Mouse (Mus musculus): ENCODE results near the gene Vmn1r229. TPM values are rescaled to one million over a fixed set of nuclear protein-coding genes. Genes with fewer than 3 reads are reported as not detected.

Vmn1r229 gene
- total RNA-seq (2015) (not detected in 2 replicates), total RNA-seq (2017) (not detected in 2 replicates)

GRCm38 (mm10) chr17:20811255-20811654, at the start of gene Vmn1r229:
TSS of gene Vmn1r229 (plus strand) at chr17:20811555.
- no peak for ATAC-seq (replicated peaks; ENCODE audit: poor library complexity)

GRCm38 (mm10) chr17:20786057-20786456, 25.3 kb upstream of the Vmn1r229 start, which contains the start of gene Vmn1r228:
TSS of gene Vmn1r228 (minus strand) at chr17:20786157.
- no peak for ATAC-seq (replicated peaks; ENCODE audit: poor library complexity)

- no peak for ATAC-seq (replicated peaks; ENCODE audit: poor library complexity)
Observed at GRCm38 (mm10) chr17:20840144-20840543, 28.8 kb downstream of the Vmn1r229 start, which contains the start of gene Vmn1r230. TSS of gene Vmn1r230 (plus strand) at chr17:20840444.

Other genes with a start within 250 kb of the Vmn1r229 start
- not detected in 2 replicates for gene Vmn2r109, start 246.8 kb upstream of the Vmn1r229 start, total RNA-seq (2015)
- not detected in 2 replicates for gene Vmn2r109, start 246.8 kb upstream of the Vmn1r229 start, total RNA-seq (2017)
- not detected in 2 replicates for gene Vmn2r110, start 215.1 kb upstream of the Vmn1r229 start, total RNA-seq (2015)
- not detected in 2 replicates for gene Vmn2r110, start 215.1 kb upstream of the Vmn1r229 start, total RNA-seq (2017)
- gene Fpr-rs3, start 186.7 kb upstream of the Vmn1r229 start, total RNA-seq (2015): not detected in 2 replicates
- gene Fpr-rs3, start 186.7 kb upstream of the Vmn1r229 start, total RNA-seq (2017): not detected in 2 replicates
- gene Vmn1r226, start 128.7 kb upstream of the Vmn1r229 start, total RNA-seq (2015): not detected in 2 replicates
- gene Vmn1r226, start 128.7 kb upstream of the Vmn1r229 start, total RNA-seq (2017): not detected in 2 replicates
- not detected in 2 replicates for gene Vmn1r227, start 81.7 kb upstream of the Vmn1r229 start, total RNA-seq (2015)
- gene Vmn1r227, start 81.7 kb upstream of the Vmn1r229 start, total RNA-seq (2017): not detected in 2 replicates
- not detected in 2 replicates for gene Vmn1r228, start 25.4 kb upstream of the Vmn1r229 start, total RNA-seq (2015)
- not detected in 2 replicates for gene Vmn1r228, start 25.4 kb upstream of the Vmn1r229 start, total RNA-seq (2017)
- not detected in 2 replicates for gene Vmn1r230, start 28.9 kb downstream of the Vmn1r229 start, total RNA-seq (2015)
- not detected in 2 replicates for gene Vmn1r230, start 28.9 kb downstream of the Vmn1r229 start, total RNA-seq (2017)
- not detected in 2 replicates for gene Vmn1r231, start 93.5 kb downstream of the Vmn1r229 start, total RNA-seq (2015)
- gene Vmn1r231, start 93.5 kb downstream of the Vmn1r229 start, total RNA-seq (2017): not detected in 2 replicates
- not detected in 2 replicates for gene Vmn1r232, start 108.2 kb downstream of the Vmn1r229 start, total RNA-seq (2015)
- gene Vmn1r232, start 108.2 kb downstream of the Vmn1r229 start, total RNA-seq (2017): not detected in 2 replicates
- gene Ppp2r1a, start 133.8 kb downstream of the Vmn1r229 start, total RNA-seq (2015): 284 and 300 TPM in 2 replicates
- 151 and 154 TPM in 2 replicates for gene Ppp2r1a, start 133.8 kb downstream of the Vmn1r229 start, total RNA-seq (2017)
- not detected in 2 replicates for gene Vmn1r233, start 184.9 kb downstream of the Vmn1r229 start, total RNA-seq (2015)
- not detected in 2 replicates for gene Vmn1r233, start 184.9 kb downstream of the Vmn1r229 start, total RNA-seq (2017)
- 15.7 and 23.4 TPM in 2 replicates for gene Zfp160, start 197.3 kb downstream of the Vmn1r229 start, total RNA-seq (2015)
- gene Zfp160, start 197.3 kb downstream of the Vmn1r229 start, total RNA-seq (2017): 18.3 and 25.3 TPM in 2 replicates

All from megakaryocyte progenitor cell, adult 5-6 weeks (primary cell).